Mouse (Mus musculus): ENCODE measurements around the gene Slc5a10. TPM values are rescaled to one million over a fixed set of nuclear protein-coding genes. Genes with fewer than 3 reads are reported as not detected.

Slc5a10 gene
- total RNA-seq, 1 experiment from 2014 or later = not detected

- ATAC-seq (replicated peaks; ENCODE audit: insufficient number of reproducible peaks, low FRiP score, low TSS enrichment, poor library complexity, severe bottlenecking) = no peak
These were observed 7.3 kb downstream of the Slc5a10 start for GRCm38 (mm10) chr11:61713157-61713855.

GRCm38 (mm10) chr11:61708928-61709327 is 11.7 kb downstream of the Slc5a10 start:
- ATAC-seq (replicated peaks; ENCODE audit: insufficient number of reproducible peaks, low FRiP score, low TSS enrichment, poor library complexity, severe bottlenecking) = no peak

- no peak for ATAC-seq (replicated peaks; ENCODE audit: insufficient number of reproducible peaks, low FRiP score, low TSS enrichment, poor library complexity, severe bottlenecking)
These were observed 14.4 kb downstream of the Slc5a10 start for GRCm38 (mm10) chr11:61706232-61706631.

GRCm38 (mm10) chr11:61705581-61705980 is 15.0 kb downstream of the Slc5a10 start:
- no peak for ATAC-seq (replicated peaks; ENCODE audit: insufficient number of reproducible peaks, low FRiP score, low TSS enrichment, poor library complexity, severe bottlenecking)

GRCm38 (mm10) chr11:61702494-61702893 is 18.1 kb downstream of the Slc5a10 start:
- no peak for ATAC-seq (replicated peaks; ENCODE audit: insufficient number of reproducible peaks, low FRiP score, low TSS enrichment, poor library complexity, severe bottlenecking)

GRCm38 (mm10) chr11:61701696-61702095 is 18.9 kb downstream of the Slc5a10 start:
- no peak for ATAC-seq (replicated peaks; ENCODE audit: insufficient number of reproducible peaks, low FRiP score, low TSS enrichment, poor library complexity, severe bottlenecking)

- no peak for ATAC-seq (replicated peaks; ENCODE audit: insufficient number of reproducible peaks, low FRiP score, low TSS enrichment, poor library complexity, severe bottlenecking)
These were observed 20.7 kb downstream of the Slc5a10 start for GRCm38 (mm10) chr11:61699933-61700332.

GRCm38 (mm10) chr11:61699460-61699859 is 21.2 kb downstream of the Slc5a10 start:
- ATAC-seq (replicated peaks; ENCODE audit: insufficient number of reproducible peaks, low FRiP score, low TSS enrichment, poor library complexity, severe bottlenecking) = no peak

GRCm38 (mm10) chr11:61698852-61699251 is 21.8 kb downstream of the Slc5a10 start:
- ATAC-seq (replicated peaks; ENCODE audit: insufficient number of reproducible peaks, low FRiP score, low TSS enrichment, poor library complexity, severe bottlenecking) = no peak

GRCm38 (mm10) chr11:61692996-61693395 is 27.6 kb downstream of the Slc5a10 start:
- no peak for ATAC-seq (replicated peaks; ENCODE audit: insufficient number of reproducible peaks, low FRiP score, low TSS enrichment, poor library complexity, severe bottlenecking)

GRCm38 (mm10) chr11:61687595-61687994 is 33.0 kb downstream of the Slc5a10 start:
- no peak for ATAC-seq (replicated peaks; ENCODE audit: insufficient number of reproducible peaks, low FRiP score, low TSS enrichment, poor library complexity, severe bottlenecking)

GRCm38 (mm10) chr11:61686906-61687453 is 33.6 kb downstream of the Slc5a10 start:
- ATAC-seq (replicated peaks; ENCODE audit: insufficient number of reproducible peaks, low FRiP score, low TSS enrichment, poor library complexity, severe bottlenecking) = no peak

GRCm38 (mm10) chr11:61686141-61686540 is 34.5 kb downstream of the Slc5a10 start:
- ATAC-seq (replicated peaks; ENCODE audit: insufficient number of reproducible peaks, low FRiP score, low TSS enrichment, poor library complexity, severe bottlenecking) = no peak

GRCm38 (mm10) chr11:61685119-61685725 is 35.4 kb downstream of the Slc5a10 start:
- ATAC-seq (replicated peaks; ENCODE audit: insufficient number of reproducible peaks, low FRiP score, low TSS enrichment, poor library complexity, severe bottlenecking) = no peak

GRCm38 (mm10) chr11:61683907-61684731 is 36.5 kb downstream of the Slc5a10 start, which contains the start of gene Fam83g:
TSS of gene Fam83g (plus strand) at chr11:61684091.
- ATAC-seq (replicated peaks; ENCODE audit: insufficient number of reproducible peaks, low FRiP score, low TSS enrichment, poor library complexity, severe bottlenecking) = no peak

GRCm38 (mm10) chr11:61679091-61679866 is 41.3 kb downstream of the Slc5a10 start:
- no peak for ATAC-seq (replicated peaks; ENCODE audit: insufficient number of reproducible peaks, low FRiP score, low TSS enrichment, poor library complexity, severe bottlenecking)

- no peak for ATAC-seq (replicated peaks; ENCODE audit: insufficient number of reproducible peaks, low FRiP score, low TSS enrichment, poor library complexity, severe bottlenecking)
These were observed 42.9 kb downstream of the Slc5a10 start for GRCm38 (mm10) chr11:61677709-61678108.

- no peak for ATAC-seq (replicated peaks; ENCODE audit: insufficient number of reproducible peaks, low FRiP score, low TSS enrichment, poor library complexity, severe bottlenecking)
These were observed 44.3 kb downstream of the Slc5a10 start for GRCm38 (mm10) chr11:61676216-61676854.

Data from monocyte, adult 5-6 weeks (primary cell).